Mouse (Mus musculus): ENCODE results near the gene Rrnad1.

DNA sequence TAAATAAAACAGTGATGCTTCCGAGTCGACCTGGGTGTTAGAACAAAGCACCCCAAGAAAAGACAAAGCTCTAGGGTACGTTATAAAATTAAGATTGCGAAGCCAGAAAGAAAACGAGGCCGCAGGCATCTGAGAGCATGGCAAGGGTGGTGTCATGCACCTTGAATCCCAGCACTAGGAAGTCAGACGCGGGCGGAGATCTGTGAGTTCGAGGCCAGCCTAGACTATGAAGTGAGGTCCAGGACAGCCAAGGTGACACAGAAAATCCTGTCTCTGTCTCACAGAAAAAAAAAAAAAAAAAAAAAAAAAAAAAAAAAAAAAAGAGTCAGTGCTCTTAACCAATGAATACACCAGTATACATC, 44.5 kb downstream of the Rrnad1 start:
- no peak for TF ChIP-seq GATA1 (IDR thresholded peaks at IDR 0.05; ENCODE audit: low read length)
- TF ChIP-seq TAL1 (IDR thresholded peaks at IDR 0.05; ENCODE audit: low read length): no peak

Data from erythroblast, embryonic 14.5 days (primary cell).